Mouse (Mus musculus): ENCODE data around the gene Foxo6.

Gene Foxo6

DNA sequence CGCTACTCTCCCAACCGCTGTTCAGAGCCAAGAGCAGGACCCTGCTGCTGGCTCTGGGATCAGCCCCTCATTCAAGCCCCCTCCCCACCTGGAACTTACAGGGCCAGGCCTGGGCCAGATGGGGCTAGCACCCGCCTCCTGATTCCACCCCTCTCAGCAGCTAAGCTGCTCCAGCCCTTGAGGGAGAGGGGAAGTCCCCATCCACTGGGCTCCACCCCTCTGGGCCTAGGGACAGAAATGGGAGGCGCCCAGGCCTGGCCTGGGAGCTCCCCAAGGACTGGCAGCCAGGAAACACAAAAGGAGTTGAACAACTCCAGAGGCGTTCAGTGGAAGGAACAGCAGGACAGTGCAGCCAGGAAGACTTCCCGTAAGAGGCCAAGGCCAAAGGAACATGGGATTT, 4.0 kb downstream of the Foxo6 start:
- no peak for DNase-seq

DNA sequence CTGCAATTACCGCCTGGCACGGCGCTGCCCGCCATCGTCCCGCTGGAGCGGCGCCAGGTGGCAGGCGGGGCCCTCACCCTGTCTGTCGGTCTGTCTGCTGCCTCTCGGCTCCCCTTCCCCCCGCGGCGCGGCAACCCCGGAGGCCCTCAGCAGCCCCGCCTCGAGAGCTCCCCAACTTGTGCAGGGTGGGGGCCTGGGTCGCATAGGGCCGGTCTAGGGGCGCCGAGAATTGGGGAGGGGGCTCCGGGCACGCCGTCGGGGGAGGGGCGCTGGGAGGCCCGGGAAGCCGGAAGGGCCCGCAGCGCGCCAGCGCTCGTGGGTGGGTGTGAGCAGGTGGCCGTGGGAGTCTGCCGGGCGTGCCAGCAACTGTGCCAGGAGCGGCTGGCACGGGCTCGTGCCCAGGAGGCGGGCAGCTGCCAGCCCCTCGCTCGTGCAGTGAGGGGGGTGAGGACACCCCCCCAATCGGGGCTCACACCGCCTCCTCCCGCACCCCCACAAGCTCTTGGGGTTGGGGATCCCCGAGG, 4.5 kb downstream of the Foxo6 start:
- peak; percentile 54 for DNase-seq

DNA sequence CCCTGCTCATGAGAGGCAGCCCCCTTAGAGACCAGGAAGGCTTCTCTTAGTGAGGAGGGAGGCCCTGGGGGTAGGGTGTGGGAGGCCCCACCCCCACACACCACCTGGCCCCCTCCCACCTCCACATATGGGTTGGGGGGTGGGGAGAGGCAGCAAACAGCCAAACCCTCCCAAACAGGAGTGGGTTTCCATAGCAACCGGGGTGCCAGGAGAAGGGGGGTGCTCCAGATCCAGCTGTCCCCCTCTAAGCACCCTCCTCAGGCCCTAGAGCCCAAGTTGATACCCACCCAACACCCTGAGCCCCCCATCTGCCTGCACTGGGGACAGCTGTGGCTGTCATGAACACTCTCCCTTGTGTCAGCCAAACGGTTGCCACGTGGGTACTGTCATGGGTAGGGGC, 6.1 kb downstream of the Foxo6 start:
- DNase-seq, result no peak

DNA sequence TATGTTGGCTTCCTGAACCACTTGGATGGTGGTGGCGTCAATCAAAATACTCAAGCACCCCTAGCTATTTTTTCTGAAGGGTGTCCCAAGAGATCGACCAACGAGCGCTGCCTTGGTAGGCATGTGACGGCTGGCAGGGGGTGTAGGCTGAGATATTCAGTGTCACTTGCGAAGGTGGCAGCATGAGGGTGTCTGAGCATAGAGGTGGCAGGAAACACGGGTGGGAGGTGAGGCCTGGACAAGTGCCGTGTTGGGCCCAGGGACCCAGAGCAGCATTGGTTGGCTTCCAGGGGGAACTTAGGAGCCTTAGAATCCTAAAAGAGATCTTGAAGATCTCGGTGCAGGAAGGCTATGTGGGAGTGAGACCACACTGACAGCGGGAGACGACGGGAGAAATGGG, 6.7 kb downstream of the Foxo6 start:
- no peak for DNase-seq

DNA sequence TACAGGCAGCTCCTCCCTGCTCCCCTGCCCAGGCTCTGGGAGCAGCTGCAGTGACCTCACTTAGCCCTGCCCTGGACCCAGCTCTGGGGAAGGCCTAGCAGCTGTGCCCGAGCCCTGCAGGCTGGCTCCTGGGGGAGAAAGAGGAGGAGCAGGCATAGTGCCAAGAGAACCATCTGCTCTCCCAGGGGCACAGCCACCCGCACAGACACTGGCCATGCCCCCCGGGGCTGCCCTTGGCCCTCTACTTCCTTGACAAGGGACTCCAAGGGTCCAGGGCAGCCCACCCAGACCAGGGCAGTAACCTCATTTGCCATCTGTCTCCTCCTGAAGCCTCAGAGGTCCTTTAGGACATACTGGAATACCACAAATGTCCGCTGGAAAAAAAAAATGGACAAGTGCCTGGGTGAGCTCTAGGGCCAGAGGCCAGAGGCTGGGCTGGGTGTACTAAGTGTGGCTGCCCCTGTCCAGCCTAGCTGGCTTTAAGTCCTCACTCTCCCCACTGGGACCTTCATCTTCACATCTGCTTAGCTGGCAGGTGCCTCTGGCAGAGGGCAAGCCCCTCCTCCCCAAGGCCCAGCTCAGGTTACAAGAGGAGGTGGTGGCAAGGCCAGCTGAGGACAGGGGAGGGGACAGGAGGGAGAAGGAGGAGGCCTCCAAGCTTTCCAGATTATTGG, 9.8 kb downstream of the Foxo6 start:
- DNase-seq, result no peak

DNA sequence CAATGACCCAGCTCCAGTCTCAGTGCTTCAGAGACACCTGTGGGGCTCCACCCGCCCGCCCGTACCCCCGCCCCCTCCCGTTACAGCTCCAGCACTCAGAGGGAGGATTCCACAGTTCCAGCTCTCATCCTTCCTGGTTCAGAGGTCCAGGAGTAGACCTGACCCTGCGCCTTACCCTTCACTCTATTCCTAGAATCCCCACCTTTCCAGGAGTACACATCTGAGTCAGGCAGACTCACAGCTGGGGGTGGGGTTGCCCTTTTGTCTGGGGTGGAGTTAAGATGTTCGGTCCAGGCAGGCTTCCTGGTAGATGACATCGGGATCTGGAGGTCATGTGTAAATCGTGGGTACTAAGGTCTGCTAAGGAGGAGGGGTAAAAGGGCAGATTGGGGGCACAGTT, 11.7 kb downstream of the Foxo6 start:
- no peak for DNase-seq

DNA sequence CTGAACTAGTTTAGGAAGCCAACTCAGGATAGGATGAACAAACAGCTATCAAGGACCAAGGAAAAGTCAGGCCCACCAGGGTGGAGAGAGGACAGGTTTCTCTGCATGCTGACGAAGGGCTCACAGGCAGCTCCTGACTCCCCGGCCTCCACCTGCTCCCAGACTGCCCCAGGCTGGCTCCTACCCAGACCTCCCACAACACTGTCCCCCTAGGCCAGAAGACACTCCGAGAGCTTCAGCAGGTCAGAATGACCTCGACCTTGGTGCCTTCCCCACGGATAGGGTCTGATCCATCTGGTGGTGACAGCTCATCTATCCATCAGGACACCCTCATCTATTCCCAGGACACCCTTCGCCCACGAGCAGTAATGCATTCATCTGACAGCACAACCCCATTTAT, 13.6 kb downstream of the Foxo6 start:
- no peak for DNase-seq

DNA sequence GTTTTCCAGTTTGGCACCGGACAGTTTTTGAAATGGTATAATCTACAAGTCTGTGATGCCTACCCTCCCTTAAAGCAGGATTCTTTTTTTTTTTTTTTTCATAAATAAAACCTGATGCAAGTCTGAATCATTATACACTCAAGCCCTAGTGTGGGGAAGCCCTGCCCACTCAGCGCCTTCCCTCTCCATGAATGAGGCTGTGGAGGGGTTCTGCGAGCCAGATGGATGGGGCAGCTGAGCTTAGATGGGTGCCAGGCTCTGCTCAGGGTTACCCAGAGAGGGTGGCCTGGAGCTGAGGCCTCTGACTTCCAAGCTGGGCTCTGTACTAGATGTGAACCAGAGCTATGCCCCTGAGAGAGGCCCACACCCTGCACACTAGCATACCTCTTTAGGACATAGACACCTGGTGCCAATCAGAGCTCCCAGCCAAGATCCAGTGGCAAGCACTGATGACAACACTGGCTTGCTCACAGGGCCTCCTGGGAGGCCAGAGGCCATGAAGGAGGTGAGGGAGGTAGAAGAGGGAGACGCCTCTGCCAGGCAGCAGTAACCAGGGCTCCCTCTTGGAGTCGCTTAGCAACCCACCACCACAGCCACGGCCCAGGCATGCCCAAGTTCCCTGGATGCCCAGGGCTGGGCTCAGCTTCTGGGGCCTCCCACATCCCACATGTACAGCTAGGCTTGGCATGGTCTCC, 15.1 kb downstream of the Foxo6 start:
- DNase-seq, result no peak

DNA sequence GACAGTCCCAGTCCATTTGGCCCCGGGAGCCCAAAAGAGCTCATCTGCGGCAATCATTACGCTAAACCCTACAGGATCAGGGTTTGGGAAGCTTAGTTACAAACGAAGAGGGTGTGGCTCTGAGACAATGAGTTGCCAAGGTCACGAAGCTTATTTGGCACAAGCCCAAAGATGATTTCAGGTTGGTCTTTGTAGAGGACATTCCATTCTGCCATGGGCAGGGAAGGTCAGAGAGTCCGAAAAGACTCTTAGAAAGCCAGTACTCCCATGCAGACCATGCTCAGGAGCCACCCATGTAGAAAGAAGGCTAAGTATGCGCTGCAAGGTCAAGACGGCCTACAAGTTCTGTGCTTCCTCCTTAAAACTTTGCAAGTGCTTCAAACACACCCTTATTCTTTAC, 15.9 kb downstream of the Foxo6 start:
- DNase-seq, result no peak

DNA sequence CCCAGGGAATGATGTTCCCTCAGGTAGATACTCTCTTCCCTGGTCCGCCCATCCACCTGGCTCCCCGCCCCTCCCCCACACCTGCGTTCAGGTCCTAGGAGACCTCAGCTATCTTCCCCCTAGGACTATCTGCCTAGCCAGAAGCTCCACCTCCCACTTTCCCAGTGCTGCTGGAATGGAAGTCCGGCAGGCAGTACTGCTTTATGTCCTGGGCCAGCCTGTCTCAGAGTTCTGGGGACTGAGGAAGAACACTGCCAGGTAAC, 16.3 kb downstream of the Foxo6 start:
- DNase-seq, result no peak

DNA sequence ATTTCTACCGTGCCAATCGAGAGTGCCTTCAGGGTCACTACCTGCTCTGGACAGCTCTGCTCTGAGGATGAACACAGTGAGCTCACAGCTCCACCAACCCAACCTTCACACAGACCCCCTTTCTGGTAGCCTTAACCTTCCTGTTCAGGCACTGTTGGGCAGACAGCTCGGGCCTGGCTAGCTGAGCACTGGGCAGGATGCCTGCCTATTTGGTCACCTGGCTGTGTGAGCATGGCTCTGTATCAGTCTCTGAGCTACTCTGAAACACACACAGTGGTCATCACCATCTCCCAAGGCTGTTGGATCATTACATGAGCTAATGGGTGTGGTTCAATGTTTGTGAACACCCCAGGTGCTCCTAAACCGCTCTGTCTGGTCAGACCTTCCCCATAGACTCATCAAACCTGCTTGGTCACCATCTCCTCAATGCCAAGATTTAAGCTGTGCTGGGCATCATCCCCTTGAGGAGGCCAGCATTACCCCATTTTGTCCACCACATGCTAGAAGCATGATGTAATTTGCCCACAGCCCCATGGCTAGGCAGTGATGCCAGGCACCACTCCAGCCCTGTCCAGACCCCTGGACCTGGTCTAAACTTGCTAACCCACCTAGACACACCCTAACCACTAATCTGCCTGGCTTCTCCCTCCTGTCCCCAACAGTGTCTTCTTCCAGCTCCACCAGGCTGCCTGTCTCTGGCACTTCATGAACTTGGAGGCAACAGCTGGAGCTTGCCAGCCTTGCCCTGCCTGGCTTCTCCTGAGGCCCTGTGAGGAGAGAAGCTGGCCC, 16.8 kb downstream of the Foxo6 start:
- DNase-seq, result no peak

DNA sequence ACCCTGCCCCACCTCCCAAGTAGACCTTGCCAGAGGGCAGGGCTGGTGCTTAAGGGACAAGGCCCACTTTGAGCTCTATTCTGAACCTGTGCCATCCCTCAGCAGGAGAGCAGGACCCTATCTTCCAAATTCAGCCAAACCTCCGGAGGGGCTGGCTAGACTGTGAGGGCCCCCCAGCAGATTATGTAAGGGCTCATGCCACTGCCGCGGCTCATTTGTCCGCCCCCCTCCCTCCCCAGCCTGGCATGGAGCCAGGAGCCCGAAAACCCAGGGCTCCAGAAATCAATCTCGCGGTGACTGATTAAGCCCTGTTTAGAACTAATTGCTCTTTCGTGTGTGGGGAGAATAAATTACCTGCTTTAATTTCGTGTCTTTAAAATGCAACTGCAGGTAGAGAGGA, 17.7 kb downstream of the Foxo6 start:
- no peak for DNase-seq

DNA sequence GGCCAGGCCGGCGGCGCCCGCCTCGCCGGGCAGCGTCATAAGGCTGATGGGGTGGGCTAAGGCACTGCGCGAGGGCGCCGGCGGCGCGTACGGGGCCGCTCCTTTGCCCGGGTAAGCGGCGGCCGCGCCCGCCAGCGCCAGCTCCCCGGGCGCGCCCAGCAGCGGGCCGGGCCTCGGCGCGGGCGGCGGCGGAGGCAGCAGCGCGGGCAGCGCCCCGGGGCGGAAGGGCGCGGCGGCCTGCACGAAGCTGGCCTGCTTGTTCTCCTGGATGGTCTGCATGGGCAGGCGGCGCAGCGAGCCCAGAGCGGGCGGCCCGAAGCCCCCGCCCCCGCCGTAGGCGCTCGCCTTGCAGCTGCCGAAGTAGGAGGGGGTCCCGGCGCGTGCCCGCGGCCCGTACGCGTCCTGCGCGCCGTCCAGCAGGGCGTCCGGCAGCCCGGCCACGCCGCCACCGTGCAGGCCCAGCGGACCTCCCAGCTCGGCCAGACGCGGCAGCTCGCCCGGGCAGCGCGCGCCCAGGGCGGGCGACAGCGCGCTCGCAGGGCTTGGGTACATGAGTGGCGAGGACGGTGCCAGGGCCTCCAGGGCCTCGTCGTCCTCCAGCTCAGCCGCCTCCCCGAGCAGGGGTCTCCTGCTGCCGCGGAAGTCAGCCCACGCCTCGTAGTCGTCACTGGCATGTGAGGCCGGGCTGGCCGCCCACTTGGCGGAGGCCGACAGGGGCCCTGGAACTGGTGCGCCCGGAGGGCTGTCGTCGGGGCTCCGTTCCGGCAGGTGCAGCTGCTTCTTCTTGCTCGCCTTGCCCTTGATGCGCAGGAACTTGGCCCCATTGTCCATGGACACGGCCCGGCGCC, 18.7 kb downstream of the Foxo6 start:
- DNase-seq, result peak; percentile 24

DNA sequence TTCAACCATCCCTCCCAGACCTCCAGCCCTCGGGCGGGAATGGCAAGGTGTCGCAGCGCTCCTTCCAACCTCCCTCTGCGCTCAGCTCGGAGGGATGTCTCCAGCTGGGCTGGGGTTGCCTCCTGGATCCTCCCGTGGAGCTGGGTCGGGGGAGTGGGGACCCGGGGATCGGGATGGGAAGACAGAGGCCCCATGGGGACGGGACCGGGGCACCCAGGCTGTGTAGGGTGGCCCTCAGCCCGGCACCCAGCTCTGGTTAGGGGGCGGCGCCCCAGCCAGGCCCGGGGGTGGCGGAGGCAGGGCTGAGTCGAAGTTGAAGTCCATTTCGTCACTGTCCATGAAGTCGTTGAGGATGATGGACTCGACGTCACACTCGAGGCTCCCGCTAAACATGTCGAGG, 19.5 kb downstream of the Foxo6 start:
- DNase-seq, result no peak

DNA sequence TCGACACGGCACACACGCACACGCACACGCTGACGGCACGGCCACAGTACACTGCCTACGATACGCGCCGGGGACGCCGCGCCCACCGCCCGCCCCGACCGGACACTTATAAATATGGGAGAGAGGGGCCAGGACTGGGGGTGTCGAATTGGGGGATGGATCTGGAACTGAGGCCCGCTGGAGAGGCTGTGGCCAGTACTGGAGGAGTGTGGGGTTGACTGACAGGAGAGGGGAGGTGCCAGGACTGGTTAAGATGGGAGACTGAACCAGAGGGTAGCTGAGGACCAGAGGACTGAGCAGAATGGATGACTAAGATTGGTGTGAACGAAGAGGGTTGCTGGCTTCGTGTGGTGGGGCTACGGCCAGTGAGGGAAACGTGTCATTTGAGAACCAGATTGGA, 20.0 kb downstream of the Foxo6 start:
- no peak for DNase-seq

DNA sequence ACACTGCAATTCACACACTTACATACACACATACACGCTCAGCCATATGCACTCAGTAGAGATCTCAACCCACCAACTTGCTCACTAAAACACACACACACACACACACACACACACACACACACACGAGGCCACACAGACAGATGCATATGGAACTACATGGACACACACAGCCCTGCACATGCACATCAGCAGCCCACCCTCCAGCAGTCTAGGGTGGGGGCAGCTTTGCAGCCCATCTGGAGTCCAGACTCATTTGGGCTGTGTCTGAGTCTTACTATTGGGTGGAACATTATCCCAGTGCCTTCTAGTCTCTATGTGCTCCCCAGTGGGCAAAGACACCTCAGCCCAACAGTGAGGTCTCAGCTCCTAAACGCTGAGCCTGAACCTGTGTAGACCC, 23.0 kb downstream of the Foxo6 start:
- no peak for DNase-seq

DNA sequence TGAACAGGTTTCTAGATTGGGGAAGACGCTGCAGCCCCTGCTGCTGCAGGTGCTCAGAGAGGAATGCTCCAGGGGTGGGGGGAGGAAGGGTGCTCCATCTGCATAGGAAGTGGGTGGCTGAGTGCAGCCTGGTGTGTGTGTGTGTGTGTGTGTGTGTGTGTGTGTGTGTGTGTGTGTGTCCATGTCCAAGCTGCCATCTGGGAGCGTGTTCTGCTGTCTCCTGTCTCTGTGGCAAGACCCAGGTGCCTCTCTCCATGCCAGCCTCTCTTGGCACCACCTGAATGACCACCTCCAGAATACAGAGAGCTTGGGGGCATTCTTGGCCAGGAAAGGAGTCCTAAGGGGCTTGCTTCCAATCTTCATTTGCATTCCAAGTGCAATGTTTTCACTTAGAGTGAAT, 24.4 kb downstream of the Foxo6 start:
- DNase-seq, result no peak

DNA sequence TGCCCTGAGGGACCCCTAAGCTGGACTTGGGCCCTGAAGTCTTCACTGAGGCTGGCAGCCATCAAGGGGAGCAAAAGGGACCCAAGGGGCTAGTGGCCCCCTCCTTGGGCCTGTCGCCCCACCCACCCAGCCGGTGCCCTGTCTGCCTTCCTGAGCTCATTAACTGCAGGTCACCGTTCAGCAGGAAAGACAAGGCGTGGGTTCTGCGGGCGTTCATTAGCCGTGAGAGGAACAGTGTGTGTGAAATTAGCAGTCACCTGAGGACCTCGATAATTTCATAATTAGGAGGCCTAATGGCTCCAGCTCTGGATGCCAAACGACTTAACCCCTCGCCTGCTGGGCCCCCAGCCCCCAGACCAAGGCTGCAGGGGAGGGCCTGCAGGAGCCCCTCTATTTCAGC, 24.9 kb downstream of the Foxo6 start:
- DNase-seq, result no peak

DNA sequence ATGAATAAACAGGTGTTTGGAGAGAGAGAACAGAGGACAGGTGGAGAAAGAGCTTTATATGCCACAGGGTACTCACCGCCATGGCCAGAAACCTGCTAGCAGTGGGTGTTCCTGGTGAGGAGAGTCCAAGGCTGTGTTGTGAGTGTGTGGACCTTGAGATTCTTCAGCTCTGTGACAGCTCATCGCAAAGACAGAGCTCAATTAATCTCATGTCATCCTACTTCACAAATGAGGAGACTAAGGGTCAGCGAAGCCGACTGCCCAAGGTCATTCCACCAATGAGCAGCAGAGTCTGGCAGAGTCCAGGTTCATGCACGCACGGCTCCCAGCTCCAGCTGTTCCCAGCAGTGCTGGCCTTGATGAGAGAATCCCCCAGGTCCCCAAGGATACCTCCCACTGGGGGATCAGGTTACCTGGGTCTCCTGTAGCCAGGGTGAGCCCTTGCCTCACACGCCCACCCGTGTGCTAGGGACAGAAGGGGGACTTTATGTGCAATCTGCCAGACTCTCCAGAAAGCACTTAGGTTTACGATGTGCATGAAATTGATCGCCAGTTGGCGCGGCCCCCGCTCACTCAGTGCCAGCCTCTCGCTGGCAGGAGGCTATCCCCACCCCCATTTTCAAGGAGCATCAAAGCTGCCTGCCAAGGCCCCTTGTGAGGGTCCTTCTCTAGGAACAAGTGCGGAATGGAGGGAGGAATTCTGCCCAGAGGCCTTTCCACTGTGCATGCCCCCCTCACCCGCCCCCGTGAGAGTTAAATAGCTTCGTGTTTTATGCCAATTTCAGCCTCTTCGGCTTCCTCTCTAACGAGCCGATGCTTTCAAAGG, 27.6 kb downstream of the Foxo6 start:
- no peak for DNase-seq

DNA sequence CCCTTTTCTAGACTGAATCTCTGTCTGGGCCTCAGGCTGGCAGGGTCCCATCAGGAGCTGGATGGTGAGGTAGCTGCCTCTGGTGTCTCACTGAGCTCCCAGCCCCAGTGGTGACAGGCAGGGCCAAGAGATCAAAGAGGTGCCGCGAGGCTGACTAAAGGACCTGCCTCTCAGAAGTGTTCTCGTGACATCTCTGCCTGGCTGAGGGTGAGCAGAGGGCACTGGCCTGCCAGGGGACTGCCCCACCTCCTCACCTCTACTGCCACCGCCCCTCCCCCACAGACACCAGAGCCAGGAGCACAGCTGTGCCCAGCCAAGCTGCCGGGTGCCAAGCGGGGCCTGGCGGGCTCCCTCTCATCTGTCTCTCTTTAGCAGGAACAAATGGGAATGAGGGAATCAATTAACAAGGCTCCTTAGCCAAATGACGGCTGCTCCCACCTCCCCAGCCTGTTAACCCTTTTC, 38.3 kb downstream of the Foxo6 start:
- peak; percentile 12 for DNase-seq

DNA sequence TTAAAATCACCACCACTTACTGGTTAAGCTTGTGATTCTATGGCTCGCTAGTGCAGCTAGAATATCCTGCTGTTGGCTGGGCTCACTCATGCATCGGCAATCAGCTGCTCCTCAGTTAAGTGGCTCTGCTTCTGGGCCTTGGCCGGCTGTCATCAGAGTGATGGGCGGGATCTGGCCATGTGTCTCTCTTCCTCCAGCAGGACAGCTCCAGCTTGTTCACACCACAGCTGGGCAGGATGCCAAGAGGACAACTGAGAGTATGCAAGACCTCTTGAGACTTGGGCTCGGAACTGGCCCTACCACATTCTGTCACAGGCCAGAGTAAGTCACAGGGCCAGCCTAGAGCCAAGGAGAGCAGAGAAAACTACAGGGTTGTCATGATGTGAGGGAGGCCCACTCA, 39.7 kb downstream of the Foxo6 start:
- DNase-seq, result no peak

DNA sequence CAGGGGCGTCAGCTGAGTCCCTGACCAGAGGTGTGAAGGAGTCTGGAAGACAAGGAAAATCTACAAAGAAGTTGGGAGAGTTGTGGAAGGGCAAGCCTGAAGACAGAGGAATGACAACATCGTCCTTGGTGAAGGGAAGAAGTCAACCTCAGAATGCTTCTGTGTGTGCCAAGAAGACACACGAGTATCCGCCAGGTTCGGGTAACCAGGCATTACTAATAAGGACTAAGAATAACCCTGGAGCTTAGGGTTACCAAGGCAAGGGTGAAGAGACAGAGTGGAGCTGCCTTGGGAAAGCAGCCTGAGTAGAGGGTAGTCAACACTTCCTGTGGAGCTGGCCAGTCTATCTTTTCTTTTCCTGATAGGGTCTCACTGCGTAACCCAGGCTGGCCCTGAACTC, 41.1 kb downstream of the Foxo6 start:
- no peak for DNase-seq

Measured in thymus, postnatal 4 days (tissue).